ENCODE assay signal across 9 mouse cellular contexts in the genomic region with DNA sequence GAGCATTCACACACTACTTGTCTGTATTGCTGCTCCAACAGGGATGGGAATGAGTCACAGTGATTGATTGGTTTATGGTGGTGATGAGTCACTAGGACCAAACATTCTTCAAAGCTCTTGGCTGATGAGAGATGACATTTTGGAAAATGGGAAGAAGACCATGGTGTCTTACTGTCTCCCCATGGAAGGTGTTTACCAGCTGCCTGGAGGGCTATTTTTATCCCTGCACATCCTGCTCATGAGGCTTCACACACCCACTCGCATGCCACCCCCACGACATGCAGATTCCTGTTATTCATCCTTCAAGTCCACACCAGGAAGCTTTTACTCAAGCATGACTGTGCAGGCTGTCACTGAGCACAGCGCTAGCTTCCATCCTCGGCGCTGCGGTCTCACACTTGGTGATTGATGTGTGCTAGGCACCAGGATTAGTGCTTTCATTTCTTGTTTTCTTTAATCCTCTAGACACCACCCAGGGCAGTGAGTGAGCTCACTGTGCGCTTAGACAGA.
A peak's percentile ranks its signal among the peaks of the same experiment; 100 is the strongest.
DNase-seq lines count a peak whose midpoint lies in the region; ATAC-seq and TF ChIP-seq lines count a peak whose summit lies in the region.
"Had no signal": no experiment of that assay in that cellular context is flagged by ENCODE, and none has a peak within 500 bp of the region (broad histone marks: within the 10 kb centered on the region; RNA-seq: fewer than 3 reads in every experiment).

No protein-coding gene starts in this region.

- H3K4me3 ChIP-seq in gastrocnemius, adult 2 months = no peak overlapping the region
- H3K4me3 ChIP-seq: heart, embryonic 13.5 days had no signal

- intact Hi-C loops in heart, postnatal 25 days (cut with DNase I) = no loop called here
- intact Hi-C loops in gastrocnemius, adult 2 months (cut with DNase I) = no loop called here

- ATAC-seq in hematopoietic stem cell, adult 5-6 weeks (replicated peaks in 1 of 2; ENCODE audit: insufficient read depth in 1 of 2, low FRiP score in 2 of 2, low TSS enrichment in 1 of 2, low read depth in 1 of 2, poor library complexity in 2 of 2, severe bottlenecking in 2 of 2) = peak; percentile 61 to 68

- peak; percentile 26 for DNase-seq in kidney, postnatal 14 days
- no peak for DNase-seq in kidney, adult 18-20 months
- DNase-seq in Muller cell, postnatal 12 days (ENCODE audit: inconsistent ontology term) = peak; percentile 89
- peak; percentile 45 for DNase-seq in mesoderm, embryonic 11.5 days (ENCODE audit: low read depth, low spot score)
- DNase-seq in heart, postnatal 25 days (ENCODE audit: low spot score) = no peak
- DNase-seq in cerebellum, postnatal 25 days = no peak
- DNase-seq in gastrocnemius, adult 2 months = no peak

- no peak overlapping the region for H3K27ac ChIP-seq in gastrocnemius, adult 2 months
- H3K27ac ChIP-seq: heart, embryonic 13.5 days had no signal

- TF ChIP-seq CTCF in gastrocnemius, adult 2 months (IDR thresholded peaks at IDR 0.05) = no peak

Comparison
In these comparisons a context has a peak if more than half of its experiments do, and no peak if none do; other contexts are left out.
1. DNase-seq: peak in kidney, postnatal 14 days (single experiment), Muller cell, postnatal 12 days (single experiment) and mesoderm, embryonic 11.5 days (single experiment); none in kidney, adult 18-20 months (single experiment), heart, postnatal 25 days (single experiment), cerebellum, postnatal 25 days (0 of 2) and gastrocnemius, adult 2 months (single experiment).